Comparison of ENCODE assay signal across 17 mouse cellular contexts in the genomic region with DNA sequence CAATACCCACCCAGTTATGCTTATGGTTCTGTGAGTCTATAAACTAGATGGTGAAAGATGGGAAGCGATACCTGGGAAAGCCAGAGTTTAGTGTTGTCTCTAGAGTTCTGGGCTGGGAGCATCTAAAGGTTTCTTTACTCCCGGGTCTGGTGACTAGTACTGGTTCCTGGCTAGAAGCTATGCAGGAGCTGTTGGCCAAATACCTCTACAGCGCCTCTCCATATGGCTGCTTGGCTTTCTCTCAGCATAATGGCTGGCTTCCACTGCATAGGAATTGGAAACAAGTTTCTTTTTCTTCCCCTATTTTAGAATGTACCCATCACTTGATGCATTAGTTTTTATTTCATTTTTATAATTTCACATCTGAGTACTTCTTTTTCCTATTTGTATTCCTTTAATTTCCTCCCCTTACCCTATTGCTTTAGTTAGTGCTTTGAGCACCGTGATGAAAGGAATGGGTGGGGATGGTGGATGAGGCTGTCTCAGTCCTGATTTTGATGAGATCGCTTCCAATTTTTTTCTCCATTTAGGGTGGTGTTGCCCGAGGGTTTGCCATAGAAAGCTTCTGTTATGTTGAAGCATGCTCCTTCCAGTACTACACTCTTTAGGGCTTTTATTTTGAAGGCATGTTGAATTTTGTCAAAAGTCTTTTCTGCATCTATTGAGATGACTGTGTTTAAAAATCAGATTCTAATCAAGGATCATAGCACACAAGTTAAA.
DNase-seq lines count a peak whose midpoint lies in the region; TF ChIP-seq lines count a peak whose summit lies in the region.
"Had no signal": no experiment of that assay in that cellular context is flagged by ENCODE, and none has a peak within 500 bp of the region (broad histone marks: within the 10 kb centered on the region; RNA-seq: fewer than 3 reads in every experiment).

No protein-coding gene starts in this region.

- intact Hi-C loops in left cerebral cortex, postnatal 14 days (cut with DNase I), result loop anchor here (10.0 kb wide), 1 partner anchor 252 kb away; a partner anchor contains a TSS

- no peak overlapping the region for H3K4me3 ChIP-seq in cerebellum, adult 2 months (replicated peaks; ENCODE audit: insufficient read depth, low read depth, low read length)
- H3K4me3 ChIP-seq: embryonic facial prominence, embryonic 10.5 days; erythroblast, embryonic 14.5 days; hindbrain, embryonic 12.5 days; limb, embryonic 13.5 days; liver, embryonic 15.5 days; neural tube, embryonic 13.5 days had no signal

- peak; percentile 20 to 22 for DNase-seq in left cerebral cortex, adult 18-20 months (ENCODE audit: low spot score in 2 of 2)
- no peak for DNase-seq in left cerebral cortex, postnatal 14 days (ENCODE audit: low spot score in 2 of 2)
- peak; percentile 83 to 92 for DNase-seq in cerebellum, adult 2 months
- peak; percentile 84 to 87 for DNase-seq in cerebellum, postnatal 36 days
- peak; percentile 26 for DNase-seq in telencephalon, adult 2 months (ENCODE audit: low read depth, low spot score)
- DNase-seq in adrenal gland, adult 2 months, result no peak
- DNase-seq in kidney, adult 8-10 months, result no peak
- DNase-seq: adrenal gland, postnatal 10 days; heart, adult 11 months; lung, postnatal 14 days had no signal

- H3K4me1 ChIP-seq in cerebellum, adult 2 months (ENCODE audit: control insufficient read depth, insufficient read depth, low read length), result peaks cover 12% of the 10 kb centered on the region; the same call in 1 of the 2 replicates
- H3K4me1 ChIP-seq: embryonic facial prominence, embryonic 10.5 days; hindbrain, embryonic 12.5 days; limb, embryonic 13.5 days; liver, embryonic 15.5 days; neural tube, embryonic 13.5 days had no signal

- no peak overlapping the region for H3K27ac ChIP-seq in cerebellum, adult 2 months (ENCODE audit: insufficient read depth, low read length)
- H3K27ac ChIP-seq: embryonic facial prominence, embryonic 10.5 days; hindbrain, embryonic 12.5 days; kidney, postnatal 0 days; limb, embryonic 13.5 days; liver, embryonic 15.5 days; neural tube, embryonic 13.5 days had no signal

- no peak for TF ChIP-seq CTCF in cerebellum, adult 2 months (IDR thresholded peaks at IDR 0.05; ENCODE audit: borderline replicate concordance, insufficient read depth, low read depth, low read length)

- no peaks in the 10 kb centered on the region for H3K27me3 ChIP-seq in cerebellum, adult 2 months (ENCODE audit: control insufficient read depth, insufficient read depth, low read length)
- H3K27me3 ChIP-seq: hindbrain, embryonic 12.5 days; limb, embryonic 13.5 days; liver, embryonic 15.5 days; neural tube, embryonic 13.5 days had no signal

- no peak for TF ChIP-seq POLR2A in cerebellum, adult 2 months (IDR thresholded peaks at IDR 0.05; ENCODE audit: borderline replicate concordance, insufficient read depth, low read length)

- 14% methylated on average over 6 of the region's 6 CpGs for WGBS in cerebellum, adult 2 months

Comparison
In these comparisons a context has a peak if more than half of its experiments do, and no peak if none do; other contexts are left out.
1. DNase-seq: peak in left cerebral cortex, adult 18-20 months (2 of 2), cerebellum, adult 2 months (2 of 2), cerebellum, postnatal 36 days (2 of 2) and telencephalon, adult 2 months (single experiment); none in left cerebral cortex, postnatal 14 days (0 of 2), adrenal gland, adult 2 months (single experiment) and kidney, adult 8-10 months (0 of 2).